Mouse (Mus musculus) cerebellum, adult 2 months (tissue): ENCODE data around the gene Notch1. TPM values are rescaled to one million over a fixed set of nuclear protein-coding genes. Genes with fewer than 3 reads are reported as not detected.

Experiments used
- DNase-seq, 2 experiments: peaks; one replicate each; pipeline ENCODE4 v3.0.0; 2021
- H3K27ac ChIP-seq: fragments of 200-500 bp; 2 replicates; pipeline ENCODE4 v1.5.1; 2012; ENCODE audit warnings: low read length, control low read depth, inconsistent platforms; ENCODE audit not compliant: insufficient read depth
- H3K27me3 ChIP-seq: fragments of 200-500 bp; 2 replicates; pipeline ENCODE4 v1.6.1; 2012; ENCODE audit warnings: inconsistent platforms, mild to moderate bottlenecking, low read length, moderate library complexity; ENCODE audit not compliant: control insufficient read depth, insufficient read depth
- H3K4me1 ChIP-seq: fragments of 200-500 bp; 2 replicates; pipeline ENCODE4 v1.6.1; 2011; ENCODE audit warnings: low read length; ENCODE audit not compliant: control insufficient read depth, insufficient read depth
- H3K4me3 ChIP-seq: fragments of 200-500 bp; replicated peaks from 2 replicates; pipeline ENCODE3; 2011; ENCODE audit warnings: mild to moderate bottlenecking, low read depth, low read length, control low read depth; ENCODE audit not compliant: insufficient read depth
- CTCF ChIP-seq: fragments of 200-500 bp; IDR thresholded peaks from 2 replicates; pipeline ENCODE4 v1.5.1; 2011; ENCODE audit warnings: low read depth, mild to moderate bottlenecking, control low read depth, low read length, moderate library complexity, borderline replicate concordance; ENCODE audit not compliant: insufficient read depth
- POLR2A ChIP-seq: fragments of 200-500 bp; IDR thresholded peaks from 2 replicates; pipeline ENCODE4 v1.6.1; 2011; ENCODE audit warnings: low read length, control low read depth, borderline replicate concordance; ENCODE audit not compliant: insufficient read depth
- whole genome bisulfite sequencing: fragments of 180-500 bp; shearing (Covaris S2); methylation state at CpG from one replicate; pipeline ENCODE4 v1.1.7; 2018; 5-methylcytosine and 5-hydroxymethylcytosine counted together
- polyA plus RNA-seq: library from polyadenylated mRNA; depleted of rRNA; stranded (reverse); fragments of >200 nt; gene quantifications from 2 replicates; pipeline ENCODE4 v1.2.3, GENCODE M21; 2012

The Notch1 gene
- polyA plus RNA-seq, 1 experiment: 10.5 TPM

- H3K27ac ChIP-seq: no peak overlapping the region
- 69% methylated on average over 8 of the region's 8 CpGs for WGBS
- no peak overlapping the region for H3K4me3 ChIP-seq
- TF ChIP-seq CTCF (no peak), POLR2A (no peak)
- no peak for DNase-seq
- no peaks in the 10 kb centered on the region for H3K27me3 ChIP-seq
- peaks cover 6% of the 10 kb centered on the region for H3K4me1 ChIP-seq
These were observed 35.0 kb upstream of the Notch1 start for GRCm38 (mm10) chr2:26551446-26551845.

- TF ChIP-seq POLR2A: no peak
- no peak for DNase-seq
- Histone ChIP-seq H3K4me1 (peaks cover 6% of the 10 kb centered on the region), H3K27me3 (no peaks in the 10 kb centered on the region), H3K4me3 (no peak overlapping the region), H3K27ac (no peak overlapping the region)
- 37% methylated on average over 3 of the region's 3 CpGs for WGBS
These were observed 34.3 kb upstream of the Notch1 start for GRCm38 (mm10) chr2:26550777-26551176.

- no peak for DNase-seq
- no peaks in the 10 kb centered on the region for H3K27me3 ChIP-seq
- H3K4me3 ChIP-seq: no peak overlapping the region
- 54% methylated on average over 3 of the region's 3 CpGs for WGBS
- no peak overlapping the region for H3K27ac ChIP-seq
- H3K4me1 ChIP-seq: peaks cover 6% of the 10 kb centered on the region
- TF ChIP-seq POLR2A (no peak), CTCF (no peak)
These were observed 33.7 kb upstream of the Notch1 start for GRCm38 (mm10) chr2:26550205-26550604.

- Histone ChIP-seq H3K4me3 (no peak overlapping the region), H3K4me1 (peaks cover 6% of the 10 kb centered on the region), H3K27ac (no peak overlapping the region), H3K27me3 (no peaks in the 10 kb centered on the region)
- 84% methylated on average over 10 of the region's 10 CpGs for WGBS
- no peak for DNase-seq
- no peak for TF ChIP-seq CTCF
- no peak for TF ChIP-seq POLR2A
These were observed 33.3 kb upstream of the Notch1 start for GRCm38 (mm10) chr2:26549801-26550200.

GRCm38 (mm10) chr2:26547481-26547880 is 31.0 kb upstream of the Notch1 start:
- DNase-seq: peak; percentile 33 to 37
- Histone ChIP-seq H3K4me3 (no peak overlapping the region), H3K4me1 (peaks cover 6% of the 10 kb centered on the region; the same call in 1 of the 2 replicates), H3K27ac (no peak overlapping the region), H3K27me3 (no peaks in the 10 kb centered on the region)
- 49% methylated on average over 2 of the region's 2 CpGs for WGBS
- peak; percentile 18; the same call in 1 of the 2 replicates for TF ChIP-seq CTCF
- no peak for TF ChIP-seq POLR2A

GRCm38 (mm10) chr2:26544265-26544664 is 27.8 kb upstream of the Notch1 start:
- WGBS: 28% methylated on average over 3 of the region's 3 CpGs
- TF ChIP-seq CTCF (no peak), POLR2A (no peak)

GRCm38 (mm10) chr2:26543768-26544167 is 27.3 kb upstream of the Notch1 start:
- no peaks in the 10 kb centered on the region for H3K27me3 ChIP-seq
- DNase-seq: no peak
- WGBS: 90% methylated on average over 8 of the region's 8 CpGs
- peaks cover 6% of the 10 kb centered on the region; the same call in 1 of the 2 replicates for H3K4me1 ChIP-seq
- no peak overlapping the region for H3K4me3 ChIP-seq
- no peak overlapping the region for H3K27ac ChIP-seq
- TF ChIP-seq POLR2A (no peak), CTCF (no peak)

More at GRCm38 (mm10) chr2:26544265-26544664, 27.8 kb upstream of the Notch1 start:
- no peak overlapping the region for H3K27ac ChIP-seq
- no peak overlapping the region for H3K4me3 ChIP-seq
- no peak for DNase-seq
- no peaks in the 10 kb centered on the region for H3K27me3 ChIP-seq
- peaks cover 6% of the 10 kb centered on the region; the same call in 1 of the 2 replicates for H3K4me1 ChIP-seq

- Histone ChIP-seq H3K4me3 (no peak overlapping the region), H3K27me3 (no peaks in the 10 kb centered on the region), H3K4me1 (peaks cover 6% of the 10 kb centered on the region; the same call in 1 of the 2 replicates), H3K27ac (no peak overlapping the region)
- DNase-seq: no peak
- WGBS: 47% methylated on average over 4 of the region's 4 CpGs
- TF ChIP-seq POLR2A (no peak), CTCF (no peak)
These were observed 26.7 kb upstream of the Notch1 start for GRCm38 (mm10) chr2:26543155-26543554.
